Mouse (Mus musculus): Measurements from ENCODE around the gene Peak1.
A peak's percentile ranks its signal among the peaks of the same experiment; 100 is the strongest.

DNA sequence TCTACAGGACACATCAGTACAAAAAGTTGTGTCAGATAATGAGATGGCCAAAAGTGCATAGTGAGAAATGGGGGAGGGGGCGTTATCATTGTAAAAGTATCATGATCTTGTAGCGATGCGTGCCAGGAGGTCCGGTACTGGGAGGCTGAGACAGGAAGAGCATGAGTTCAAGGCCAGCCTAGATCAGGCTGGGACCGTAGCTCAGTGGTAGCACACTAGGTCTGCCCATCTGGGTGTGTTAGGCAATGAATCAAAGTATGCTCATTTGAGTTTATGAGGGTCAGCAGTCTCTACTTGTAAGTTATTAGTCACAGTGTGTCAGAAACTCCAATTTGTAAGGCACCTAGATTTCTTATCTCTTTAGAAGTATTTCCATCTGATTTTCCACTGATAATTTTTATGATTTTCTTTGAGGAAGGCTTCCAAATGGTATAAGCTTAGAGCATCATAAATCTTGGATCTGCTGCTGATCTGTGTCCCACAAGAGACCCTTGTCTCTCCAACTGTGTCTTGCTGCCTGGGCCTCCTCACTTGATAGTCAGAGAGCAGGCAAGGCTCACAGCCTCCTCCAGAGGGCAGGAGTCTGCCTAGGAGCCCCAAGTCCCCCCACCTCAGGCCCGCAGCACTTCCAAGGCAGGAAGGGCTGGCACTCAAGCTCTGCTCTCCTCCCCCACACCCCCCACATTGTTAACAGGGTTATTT is 238.3 kb downstream of the Peak1 start:
- TF ChIP-seq CTCF (conservative IDR thresholded peaks at IDR 0.05; ENCODE audit: low read length): peak; percentile 29
- TF ChIP-seq NANOG (IDR thresholded peaks at IDR 0.05; ENCODE audit: borderline replicate concordance, low read length): no peak
- no peak for TF ChIP-seq POU5F1 (IDR thresholded peaks at IDR 0.05; ENCODE audit: borderline replicate concordance, low read length)

All from E14TG2a.4 (cell line).